Mouse (Mus musculus) lung, adult 2 months (tissue): ENCODE measurements around the gene Trpm4.

Source experiments
- CTCF ChIP-seq: fragments of 200-500 bp; IDR thresholded peaks from 2 replicates; pipeline ENCODE4 v1.5.1; 2011; ENCODE audit warnings: mild to moderate bottlenecking, low read length, control low read depth; ENCODE audit not compliant: insufficient read depth
- POLR2A ChIP-seq: fragments of 200-500 bp; IDR thresholded peaks from 2 replicates; pipeline ENCODE4 v1.6.1; 2011; ENCODE audit warnings: low read depth, mild to moderate bottlenecking, control low read depth, low read length, borderline replicate concordance; ENCODE audit errors: extremely low read depth

- TF ChIP-seq CTCF (no peak), POLR2A (no peak)
Measured at GRCm38 (mm10) chr7:45315182-45315701, 18.3 kb downstream of the Trpm4 start.
